Mouse (Mus musculus) embryonic facial prominence, embryonic 10.5 days (tissue): ENCODE results near the gene Tbcd. TPM values are rescaled to one million over a fixed set of nuclear protein-coding genes. Genes with fewer than 3 reads are reported as not detected.

Experiments used
- DNase-seq: peaks from one replicate; pipeline ENCODE4 v3.0.0-alpha.2; 2017; ENCODE audit warnings: low spot score
- H3K27ac ChIP-seq: fragments of 300-500 bp; sonication (generic); replicated peaks from 2 replicates; pipeline ENCODE4 v1.5.1; 2016; ENCODE audit warnings: mild to moderate bottlenecking
- H3K27me3 ChIP-seq: fragments of 300-500 bp; sonication (generic); replicated peaks from 2 replicates; pipeline ENCODE4 v1.6.1; 2016; ENCODE audit warnings: low read depth, mild to moderate bottlenecking; ENCODE audit not compliant: poor library complexity, severe bottlenecking
- H3K36me3 ChIP-seq: fragments of 300-500 bp; sonication (generic); replicated peaks from 2 replicates; pipeline ENCODE4 v1.6.1; 2016; ENCODE audit warnings: mild to moderate bottlenecking, moderate library complexity
- H3K4me1 ChIP-seq: fragments of 300-500 bp; sonication (generic); 2 replicates; pipeline ENCODE4 v1.6.1; 2016
- H3K4me3 ChIP-seq: fragments of 300-500 bp; sonication (generic); 2 replicates; pipeline ENCODE4 v1.5.1; 2016; ENCODE audit warnings: mild to moderate bottlenecking, moderate library complexity
- H3K9me3 ChIP-seq: fragments of 300-500 bp; sonication (generic); 2 replicates; pipeline ENCODE4 v1.6.1; 2016; ENCODE audit warnings: mild to moderate bottlenecking
- WGBS: fragments of 180-500 bp; shearing (Covaris S2); methylation state at CpG from one replicate; pipeline ENCODE4 v1.1.7; 2016; 5-methylcytosine and 5-hydroxymethylcytosine counted together
- polyA plus RNA-seq: library from polyadenylated mRNA; unstranded; fragments of >200 nt; fragmentation: Nextera tagmentation; extraction: Ambion mirVana; gene quantifications from 2 replicates; pipeline ENCODE4 v1.2.1, GENCODE M21; 2016

The Tbcd gene
- polyA plus RNA-seq, 1 experiment from 2014 or later: 55.0 TPM

DNA sequence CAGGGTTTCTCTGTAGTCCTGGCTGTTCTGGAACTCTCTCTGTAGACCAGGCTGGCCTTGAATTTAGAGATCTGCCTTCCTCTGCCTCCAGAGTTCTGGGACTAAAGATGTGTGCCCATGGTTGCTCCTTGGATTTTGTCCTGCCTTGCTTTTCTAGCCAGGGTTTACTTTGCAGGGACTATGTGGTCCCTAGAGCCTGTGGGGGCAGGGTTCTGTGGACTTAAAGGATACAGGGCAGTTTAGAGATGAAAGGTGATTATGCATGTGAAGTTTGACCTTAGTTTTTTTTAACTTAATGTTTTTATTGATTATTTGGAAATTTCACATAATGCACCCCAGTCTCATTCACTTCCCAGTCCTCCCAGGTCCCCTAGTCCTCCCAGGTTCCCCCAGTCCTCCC is 38.9 kb downstream of the Tbcd start:
- no peaks in the 10 kb centered on the region for H3K9me3 ChIP-seq
- H3K4me1 ChIP-seq: no peaks in the 10 kb centered on the region
- H3K27ac ChIP-seq: no peak overlapping the region
- H3K27me3 ChIP-seq: no peaks in the 10 kb centered on the region
- no peak overlapping the region for H3K4me3 ChIP-seq
- DNase-seq: no peak
- H3K36me3 ChIP-seq: peaks cover 27% of the 10 kb centered on the region

DNA sequence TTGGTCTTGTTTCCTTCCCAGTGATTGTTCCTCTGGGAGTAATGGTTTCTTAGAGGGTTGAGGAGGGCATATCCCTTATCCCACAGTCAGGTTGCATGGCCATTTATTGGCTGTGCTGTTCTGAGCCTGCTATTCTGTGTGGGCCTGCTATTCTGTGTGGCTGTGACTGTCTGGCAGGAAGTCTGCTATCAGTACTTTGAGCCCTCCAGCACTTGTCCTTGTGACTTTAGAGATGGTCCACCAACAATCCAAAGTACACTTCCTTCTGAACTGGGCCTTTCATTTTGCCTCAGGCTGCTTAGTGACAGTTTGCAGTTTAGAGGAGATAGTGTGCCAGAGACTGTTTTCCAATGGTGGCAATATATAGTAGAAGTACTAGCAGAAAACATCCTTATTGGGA is 48.8 kb downstream of the Tbcd start:
- H3K4me1 ChIP-seq: no peaks in the 10 kb centered on the region
- H3K27ac ChIP-seq: no peak overlapping the region
- H3K4me3 ChIP-seq: no peak overlapping the region
- no peak for DNase-seq
- H3K36me3 ChIP-seq: peaks cover 93% of the 10 kb centered on the region
- no peaks in the 10 kb centered on the region for H3K9me3 ChIP-seq
- H3K27me3 ChIP-seq: no peaks in the 10 kb centered on the region

DNA sequence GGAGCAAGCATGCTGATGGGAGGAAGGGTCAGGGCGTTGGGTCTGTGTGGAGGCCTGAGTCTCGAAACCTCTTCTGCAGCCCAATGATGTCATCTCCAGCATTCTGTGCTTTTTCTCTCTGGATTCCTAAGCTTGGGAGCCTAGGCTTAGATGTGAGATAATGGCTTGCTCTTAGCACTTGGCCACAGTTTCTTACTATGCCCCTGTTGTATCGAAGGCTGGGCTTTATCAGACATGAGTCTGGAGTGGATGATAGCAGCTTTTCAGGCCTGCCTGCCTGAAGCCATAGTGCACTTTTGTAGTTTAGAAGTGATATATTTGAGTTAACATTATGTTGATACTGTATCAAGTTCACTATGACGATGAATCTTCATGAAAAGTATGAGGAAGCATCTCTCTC is 49.8 kb downstream of the Tbcd start:
- Histone ChIP-seq H3K27me3 (no peaks in the 10 kb centered on the region), H3K27ac (no peak overlapping the region), H3K9me3 (no peaks in the 10 kb centered on the region), H3K36me3 (peaks cover 91% of the 10 kb centered on the region), H3K4me3 (no peak overlapping the region), H3K4me1 (no peaks in the 10 kb centered on the region)
- 91% methylated on average over 4 of the region's 4 CpGs for WGBS
- DNase-seq: no peak

DNA sequence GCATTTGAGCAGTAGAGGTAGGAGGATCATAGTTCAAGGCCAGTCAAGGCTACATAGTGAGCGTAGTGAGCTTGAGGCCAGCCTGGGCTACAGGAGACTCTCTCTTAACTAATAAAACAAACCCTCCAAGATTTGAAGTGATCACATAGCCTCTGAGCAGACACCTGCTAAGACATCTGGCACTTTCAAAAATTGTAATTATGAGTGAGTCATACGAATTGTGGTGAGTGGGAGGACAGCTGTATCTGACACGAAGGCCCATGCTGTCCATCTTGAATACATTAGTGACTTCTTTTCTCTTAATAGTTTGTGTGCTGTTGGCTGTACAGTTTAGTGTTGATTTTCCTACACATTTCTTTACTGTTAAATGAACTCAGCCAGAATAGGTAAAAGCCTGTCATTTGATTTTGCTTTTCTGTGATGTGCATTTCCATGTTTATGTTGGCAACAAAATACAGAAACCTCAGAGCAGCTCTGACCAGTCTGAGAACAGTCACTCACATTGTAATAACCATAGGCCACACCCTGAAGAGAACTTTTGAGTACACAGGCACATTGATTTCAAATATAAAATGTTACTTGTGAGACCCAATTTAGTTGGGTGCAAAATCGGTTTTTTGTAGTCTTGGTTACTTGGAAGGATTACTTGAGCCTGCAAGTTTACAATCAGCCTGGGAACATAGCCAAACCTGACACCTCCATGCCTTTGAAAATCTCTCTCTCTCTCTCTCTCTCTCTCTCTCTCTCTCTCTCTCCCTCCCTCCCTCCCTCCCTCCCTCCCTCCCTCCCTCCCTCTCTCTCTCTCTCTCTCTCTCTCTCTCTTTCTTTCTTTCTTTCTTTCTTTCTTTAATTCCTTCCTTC is 50.5 kb downstream of the Tbcd start:
- H3K9me3 ChIP-seq: no peaks in the 10 kb centered on the region
- H3K27me3 ChIP-seq: no peaks in the 10 kb centered on the region
- 89% methylated on average over 4 of the region's 4 CpGs for WGBS
- no peak overlapping the region for H3K27ac ChIP-seq
- peaks cover 84% of the 10 kb centered on the region for H3K36me3 ChIP-seq
- no peaks in the 10 kb centered on the region for H3K4me1 ChIP-seq
- H3K4me3 ChIP-seq: no peak overlapping the region
- DNase-seq: no peak

- Histone ChIP-seq H3K4me1 (peaks cover 9% of the 10 kb centered on the region), H3K36me3 (peaks cover 37% of the 10 kb centered on the region), H3K27me3 (no peaks in the 10 kb centered on the region), H3K27ac (no peak overlapping the region), H3K9me3 (no peaks in the 10 kb centered on the region), H3K4me3 (no peak overlapping the region)
- no peak for DNase-seq
- 91% methylated on average over 4 of the region's 4 CpGs for WGBS
These were observed 56.7 kb downstream of the Tbcd start for GRCm38 (mm10) chr11:121508478-121508877.

DNA sequence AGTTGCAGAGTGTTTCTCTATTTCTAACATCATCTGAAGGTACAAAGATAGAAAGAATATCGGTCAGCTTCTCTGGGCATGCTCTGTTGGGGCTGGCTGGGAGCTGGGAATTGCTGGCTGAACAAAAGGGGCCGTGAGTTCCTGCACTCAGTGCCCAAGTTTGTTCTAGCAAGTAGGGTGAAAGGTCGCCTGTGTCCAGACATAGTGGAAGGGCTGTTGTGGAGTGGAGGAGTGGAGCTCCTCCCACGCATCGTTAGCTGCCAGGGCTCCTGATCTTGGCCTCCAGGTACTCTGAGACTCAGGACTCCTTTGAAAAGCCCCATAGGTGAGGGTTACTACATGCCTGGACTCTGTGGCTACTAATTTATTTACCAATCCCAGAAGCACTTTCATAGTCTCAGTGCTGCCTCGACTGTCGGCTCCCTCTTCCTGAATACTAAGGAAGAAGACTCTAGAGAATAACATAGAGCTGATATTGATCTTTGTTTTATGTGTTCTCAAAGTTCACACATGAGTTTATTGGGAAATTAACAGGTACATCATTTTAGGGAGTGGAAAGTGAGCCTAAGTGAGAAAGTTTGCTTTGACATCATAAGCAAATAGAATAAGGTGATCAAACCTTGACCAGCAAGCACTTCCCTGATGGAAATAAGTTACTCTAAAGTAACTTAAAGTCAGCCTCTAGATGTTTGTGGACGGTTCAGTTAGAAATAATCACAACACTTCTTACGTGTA is 58.9 kb downstream of the Tbcd start:
- Histone ChIP-seq H3K9me3 (no peaks in the 10 kb centered on the region), H3K27ac (peak overlapping the region; percentile 35), H3K4me3 (no peak overlapping the region), H3K36me3 (peaks cover 15% of the 10 kb centered on the region), H3K27me3 (no peaks in the 10 kb centered on the region), H3K4me1 (peaks cover 9% of the 10 kb centered on the region)
- 70% methylated on average over 9 of the region's 9 CpGs for WGBS
- DNase-seq: no peak

GRCm38 (mm10) chr11:121512896-121513572 is 61.3 kb downstream of the Tbcd start:
- WGBS: 92% methylated on average over 8 of the region's 8 CpGs
- Histone ChIP-seq H3K4me3 (no peak overlapping the region), H3K27me3 (no peaks in the 10 kb centered on the region), H3K36me3 (0 out of 2 replicates have a peak, but pooled peaks cover 8% of the 10 kb centered on the region), H3K27ac (peak overlapping the region; percentile 35; the same call in 1 of the 2 replicates), H3K9me3 (no peaks in the 10 kb centered on the region), H3K4me1 (peaks cover 9% of the 10 kb centered on the region)
- DNase-seq: no peak

- Histone ChIP-seq H3K27me3 (no peaks in the 10 kb centered on the region), H3K4me1 (peaks cover 14% of the 10 kb centered on the region), H3K36me3 (0 out of 2 replicates have a peak, but pooled peaks cover 8% of the 10 kb centered on the region), H3K4me3 (no peak overlapping the region), H3K9me3 (no peaks in the 10 kb centered on the region), H3K27ac (no peak overlapping the region)
- no peak for DNase-seq
- WGBS: 77% methylated on average over 9 of the region's 9 CpGs
These were observed 64.2 kb downstream of the Tbcd start for GRCm38 (mm10) chr11:121515996-121516395.

- no peak for DNase-seq
- Histone ChIP-seq H3K27me3 (no peaks in the 10 kb centered on the region), H3K9me3 (no peaks in the 10 kb centered on the region), H3K4me3 (no peak overlapping the region), H3K36me3 (0 out of 2 replicates have a peak, but pooled peaks cover 6% of the 10 kb centered on the region), H3K27ac (no peak overlapping the region), H3K4me1 (peaks cover 13% of the 10 kb centered on the region)
- WGBS: 92% methylated on average over 3 of the region's 3 CpGs
These were observed 65.2 kb downstream of the Tbcd start for GRCm38 (mm10) chr11:121516906-121517305.

DNA sequence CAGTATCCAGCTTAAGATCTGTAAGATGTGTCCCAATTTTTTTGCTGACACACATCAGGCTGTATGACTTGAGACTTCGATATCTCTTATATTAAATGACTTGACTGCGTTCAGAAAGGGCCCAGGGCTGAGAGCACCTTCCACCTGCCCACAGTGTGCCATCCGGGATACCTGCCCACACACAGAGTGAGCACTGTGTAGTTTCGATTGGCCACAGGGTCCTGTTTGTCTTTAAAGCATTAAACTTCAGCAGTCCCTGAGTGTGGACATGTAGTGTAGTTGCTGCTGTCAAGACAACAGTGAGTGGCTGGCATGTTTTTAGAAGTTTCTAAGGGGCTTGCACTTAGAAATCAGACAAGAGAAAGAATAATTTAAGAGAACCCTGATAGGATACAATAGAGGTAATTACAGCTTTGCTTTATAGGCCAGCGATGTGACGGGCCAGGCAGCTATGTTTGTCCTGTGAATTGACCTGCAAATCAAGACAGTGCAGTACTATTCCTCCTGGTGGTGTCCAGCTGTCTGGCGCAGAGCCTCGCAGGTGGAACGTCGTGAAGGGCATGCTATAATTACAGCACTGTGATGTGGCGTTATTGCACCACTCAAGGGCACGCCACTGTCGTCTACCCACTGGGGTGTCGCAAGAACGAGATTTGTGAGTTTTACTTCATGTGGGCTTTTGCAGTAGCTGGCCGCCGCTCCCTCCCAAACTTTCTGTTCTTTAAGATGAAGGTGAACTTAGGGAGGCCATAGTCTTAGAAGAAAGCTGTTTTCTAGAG is 66.1 kb downstream of the Tbcd start:
- Histone ChIP-seq H3K36me3 (no peaks in the 10 kb centered on the region), H3K4me3 (no peak overlapping the region), H3K9me3 (no peaks in the 10 kb centered on the region), H3K4me1 (peaks cover 14% of the 10 kb centered on the region), H3K27ac (no peak overlapping the region), H3K27me3 (no peaks in the 10 kb centered on the region)
- 86% methylated on average over 17 of the region's 17 CpGs for WGBS
- no peak for DNase-seq

GRCm38 (mm10) chr11:121519131-121519530 is 67.4 kb downstream of the Tbcd start, which contains the start of gene Zfp750:
Zfp750 (minus strand) TSS chr11:121519333.
- Histone ChIP-seq H3K27me3 (no peaks in the 10 kb centered on the region), H3K4me1 (peaks cover 14% of the 10 kb centered on the region), H3K27ac (no peak within 1 kb of the TSS), H3K4me3 (no peak within 1 kb of the TSS), H3K36me3 (no peaks in the 10 kb centered on the region), H3K9me3 (no peaks in the 10 kb centered on the region)
- DNase-seq: peak; percentile 42
- 45% methylated on average over 10 of the region's 10 CpGs for WGBS

GRCm38 (mm10) chr11:121519703-121520102 is 68.0 kb downstream of the Tbcd start:
- WGBS: 78% methylated on average over 7 of the region's 7 CpGs
- no peak for DNase-seq

More at GRCm38 (mm10) chr11:121519703-121520102, 68.0 kb downstream of the Tbcd start:
- Histone ChIP-seq H3K9me3 (no peaks in the 10 kb centered on the region), H3K4me3 (no peak overlapping the region), H3K27me3 (no peaks in the 10 kb centered on the region), H3K36me3 (no peaks in the 10 kb centered on the region), H3K4me1 (peaks cover 14% of the 10 kb centered on the region), H3K27ac (no peak overlapping the region)
